Mouse (Mus musculus) retina, postnatal 1 day (tissue): ENCODE data around the gene Mtmr11.

Source experiments
- DNase-seq: peaks from one replicate; pipeline ENCODE4 v3.0.0-alpha.2; 2012

Mtmr11 gene

DNA sequence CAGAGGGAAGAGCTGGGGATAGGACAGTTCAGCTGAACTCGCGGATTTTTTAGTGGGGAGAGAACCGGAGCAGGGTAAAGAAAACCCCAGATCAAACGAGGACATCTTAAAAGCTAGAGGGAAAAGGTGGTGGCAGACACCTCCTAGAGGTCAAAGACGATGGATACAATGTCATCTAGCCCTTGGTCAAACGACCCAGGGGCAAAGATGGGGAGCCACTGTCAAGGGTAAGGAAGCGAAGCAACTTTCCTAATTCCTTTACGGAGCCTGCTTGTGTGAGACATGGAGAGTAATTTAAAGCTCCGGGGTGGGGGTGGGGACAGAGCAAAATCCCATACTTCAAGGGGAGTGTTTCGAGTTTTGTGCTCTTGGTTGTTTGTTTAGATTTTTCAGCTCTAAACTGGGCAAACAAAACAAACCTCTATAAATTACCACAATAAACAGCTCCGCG, 57.4 kb downstream of the Mtmr11 start:
- no peak for DNase-seq

DNA sequence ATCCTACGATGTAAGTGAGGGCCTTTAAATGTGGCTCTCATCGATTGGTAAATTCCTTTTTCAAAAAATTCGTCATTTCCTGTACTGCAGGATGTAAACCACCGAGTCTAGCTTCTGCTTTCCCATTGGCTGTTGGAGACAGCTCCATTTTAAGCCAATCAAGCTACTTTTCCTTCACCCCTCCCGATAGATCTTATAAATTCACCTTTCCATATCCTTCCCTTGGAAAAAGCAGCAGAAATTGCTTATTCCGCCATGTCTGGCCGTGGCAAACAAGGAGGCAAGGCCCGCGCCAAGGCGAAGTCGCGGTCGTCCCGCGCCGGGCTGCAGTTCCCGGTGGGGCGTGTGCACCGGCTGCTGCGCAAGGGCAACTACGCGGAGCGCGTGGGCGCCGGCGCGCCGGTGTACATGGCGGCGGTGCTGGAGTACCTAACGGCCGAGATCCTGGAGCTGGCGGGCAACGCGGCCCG, 57.9 kb downstream of the Mtmr11 start, which contains the start of the genes Bola1 and Hist2h2ab:
Gene Bola1, minus strand, starts transcription at position 49 of the 470 bp plus-strand sequence.
Gene Hist2h2ab, plus strand, starts transcription at position 205 of the 470 bp plus-strand sequence.
- DNase-seq: peak; percentile 94

DNA sequence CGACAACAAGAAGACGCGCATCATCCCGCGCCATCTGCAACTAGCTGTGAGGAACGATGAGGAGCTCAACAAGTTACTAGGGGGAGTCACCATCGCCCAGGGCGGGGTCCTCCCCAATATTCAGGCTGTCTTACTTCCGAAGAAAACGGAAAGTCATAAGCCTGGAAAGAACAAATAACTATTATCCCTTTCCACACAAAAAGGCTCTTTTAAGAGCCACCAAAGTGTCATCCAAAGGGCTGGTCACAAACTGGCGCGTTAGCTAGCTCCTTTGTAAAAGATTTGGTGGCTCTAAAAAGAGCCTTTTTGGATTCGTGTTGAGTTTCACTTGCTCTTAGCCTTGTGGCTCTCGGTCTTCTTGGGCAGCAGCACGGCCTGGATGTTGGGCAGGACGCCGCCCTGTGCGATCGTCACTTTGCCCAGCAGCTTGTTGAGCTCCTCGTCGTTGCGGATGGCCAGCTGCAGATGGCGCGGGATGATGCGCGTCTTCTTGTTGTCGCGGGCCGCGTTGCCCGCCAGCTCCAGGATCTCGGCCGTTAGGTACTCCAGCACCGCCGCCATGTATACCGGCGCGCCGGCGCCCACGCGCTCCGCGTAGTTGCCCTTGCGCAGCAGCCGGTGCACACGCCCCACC, 58.4 kb downstream of the Mtmr11 start:
- DNase-seq: peak; percentile 67

DNA sequence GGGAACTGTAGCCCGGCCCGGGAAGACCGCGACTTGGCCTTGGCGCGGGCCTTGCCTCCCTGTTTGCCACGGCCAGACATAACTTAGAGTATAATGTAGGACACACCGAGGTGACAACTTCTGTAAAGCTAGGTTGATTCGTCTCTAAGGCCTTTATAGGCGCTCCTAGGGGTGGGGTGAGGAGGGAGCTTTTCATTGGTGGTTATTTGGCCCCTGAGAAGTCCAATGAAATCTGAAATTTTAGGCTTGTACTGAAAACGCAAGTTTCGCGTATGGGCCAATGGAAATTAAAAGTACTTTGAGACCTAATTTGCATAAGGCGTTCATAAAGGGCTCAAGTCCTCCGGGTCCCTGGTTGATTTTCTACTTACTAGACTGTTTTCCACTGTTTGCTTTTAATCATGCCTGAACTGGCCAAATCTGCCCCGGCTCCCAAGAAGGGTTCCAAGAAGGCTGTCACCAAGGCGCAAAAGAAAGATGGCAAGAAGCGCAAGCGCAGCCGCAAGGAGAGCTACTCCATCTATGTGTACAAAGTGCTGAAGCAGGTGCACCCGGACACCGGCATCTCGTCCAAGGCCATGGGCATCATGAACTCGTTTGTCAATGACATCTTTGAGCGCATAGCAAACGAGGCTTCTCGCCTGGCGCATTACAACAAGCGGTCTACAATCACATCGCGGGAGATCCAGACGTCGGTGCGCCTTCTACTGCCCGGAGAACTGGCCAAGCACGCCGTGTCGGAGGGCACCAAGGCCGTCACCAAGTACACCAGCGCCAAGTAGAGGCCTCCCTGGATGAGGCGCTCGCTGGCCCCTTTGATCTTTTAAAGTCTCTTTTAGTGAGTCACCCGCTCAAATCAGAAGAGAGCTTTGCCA, 59.2 kb downstream of the Mtmr11 start, which contains the start of the genes Hist2h2ac and Hist2h2be:
Gene Hist2h2ac, minus strand, starts transcription at position 116 of the 875 bp plus-strand sequence.
Gene Hist2h2be, plus strand, starts transcription at position 355 of the 875 bp plus-strand sequence.
- DNase-seq: peak; percentile 95
